Mouse (Mus musculus): Measurements from ENCODE around the gene Zfp266.

GRCm38 (mm10) chr9:20453647-20454046, 67.6 kb downstream of the Zfp266 start:
- TF ChIP-seq POLR2A (IDR thresholded peaks at IDR 0.05; ENCODE audit: borderline replicate concordance, control insufficient read depth, low read depth, low read length), result no peak
- no peak for TF ChIP-seq CTCF (IDR thresholded peaks at IDR 0.05; ENCODE audit: control insufficient read depth, insufficient read depth, low read length)

All from bone marrow, adult 2 months (tissue).